Mouse (Mus musculus) heart, adult 2 months (tissue): ENCODE measurements around the gene Igdcc3.

Experiments used
- CTCF ChIP-seq: fragments of 200-600 bp; IDR thresholded peaks from 2 replicates; pipeline ENCODE4 v1.8.1; 2022; ENCODE audit warnings: antibody characterized with exemption, mild to moderate bottlenecking, moderate library complexity
- EP300 ChIP-seq: fragments of 200-500 bp; IDR thresholded peaks from 2 replicates; pipeline ENCODE4 v1.6.1; 2011; ENCODE audit warnings: low read depth, low read length, control low read depth; ENCODE audit not compliant: insufficient read depth
- POLR2A ChIP-seq: fragments of 200-500 bp; IDR thresholded peaks from 2 replicates; pipeline ENCODE4 v1.6.1; 2011; ENCODE audit warnings: mild to moderate bottlenecking, low read depth, low read length, control low read depth; ENCODE audit not compliant: insufficient read depth

DNA sequence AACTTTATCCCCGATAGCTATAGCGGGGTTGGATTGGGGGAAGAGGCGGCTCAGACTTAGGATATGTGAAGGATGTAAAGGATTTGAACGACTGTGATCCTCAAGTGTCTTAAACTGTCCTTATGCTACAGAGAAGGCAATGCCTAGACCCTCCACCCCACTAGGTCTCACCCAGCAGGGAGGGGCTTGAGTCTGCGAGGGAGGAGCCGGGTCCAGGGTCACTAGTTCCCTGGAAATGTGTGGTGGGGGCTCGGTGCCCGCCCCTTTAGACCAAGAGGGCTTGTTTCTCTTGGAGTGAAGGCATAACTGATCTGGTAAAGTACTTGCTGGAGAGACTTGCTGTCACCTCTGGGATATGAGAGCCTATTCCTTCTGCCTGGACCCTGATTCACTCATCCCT, 1.4 kb downstream of the Igdcc3 start:
- no peak for TF ChIP-seq CTCF
- TF ChIP-seq POLR2A, result no peak
- no peak for TF ChIP-seq EP300
